Mouse (Mus musculus) heart, embryonic 10.5 days (tissue): ENCODE measurements around the gene Pln. TPM values are rescaled to one million over a fixed set of nuclear protein-coding genes. Genes with fewer than 3 reads are reported as not detected.

Source experiments
- DNase-seq: peaks from one replicate; pipeline ENCODE4 v3.0.0-alpha.2; 2017; ENCODE audit warnings: low spot score
- H3K27ac ChIP-seq: fragments of 300-500 bp; sonication (generic); 2 replicates; pipeline ENCODE4 v1.5.1; 2016; ENCODE audit warnings: mild to moderate bottlenecking
- H3K27me3 ChIP-seq: fragments of 300-500 bp; sonication (generic); 2 replicates; pipeline ENCODE4 v1.6.1; 2016; ENCODE audit warnings: mild to moderate bottlenecking; ENCODE audit not compliant: poor library complexity, insufficient read depth, severe bottlenecking
- H3K36me3 ChIP-seq: fragments of 300-500 bp; sonication (generic); 2 replicates; pipeline ENCODE4 v1.6.1; 2016; ENCODE audit warnings: mild to moderate bottlenecking, moderate library complexity
- H3K4me1 ChIP-seq: fragments of 300-500 bp; sonication (generic); 2 replicates; pipeline ENCODE4 v1.6.1; 2016; ENCODE audit warnings: mild to moderate bottlenecking
- H3K4me3 ChIP-seq: fragments of 300-500 bp; sonication (generic); 2 replicates; pipeline ENCODE4 v1.5.1; 2016; ENCODE audit warnings: mild to moderate bottlenecking, moderate library complexity
- H3K9me3 ChIP-seq: fragments of 300-500 bp; sonication (generic); 2 replicates; pipeline ENCODE4 v1.6.1; 2016; ENCODE audit warnings: mild to moderate bottlenecking, moderate library complexity
- WGBS: fragments of 180-500 bp; shearing (Covaris S2); methylation state at CpG from one replicate; pipeline ENCODE4 v1.1.7; 2016; 5-methylcytosine and 5-hydroxymethylcytosine counted together
- polyA plus RNA-seq: library from polyadenylated mRNA; unstranded; fragments of >200 nt; fragmentation: Nextera tagmentation; extraction: Ambion mirVana; gene quantifications from 2 replicates; pipeline ENCODE4 v1.2.1, GENCODE M21; 2016

The Pln gene
- polyA plus RNA-seq, 1 experiment from 2014 or later: 179 TPM

DNA sequence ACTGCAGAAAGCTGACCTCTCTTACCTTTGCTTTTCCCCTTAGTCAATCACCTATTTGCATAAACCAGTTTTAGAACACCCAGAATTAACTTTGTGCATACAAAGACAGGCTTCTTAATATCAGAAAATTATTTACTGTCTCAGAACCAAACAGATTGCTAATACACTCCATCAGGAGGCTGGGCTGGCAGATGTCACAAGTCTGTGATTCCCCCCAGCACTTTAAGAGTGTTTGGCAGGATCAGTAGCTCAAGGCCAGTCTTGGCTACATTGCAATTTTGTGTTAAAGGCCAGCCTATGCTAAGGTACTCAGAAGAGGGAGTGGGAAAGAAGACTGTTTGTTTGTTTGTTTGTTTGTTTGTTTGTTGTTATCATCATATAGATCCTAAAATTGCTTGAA is 39.6 kb downstream of the Pln start:
- no peaks in the 10 kb centered on the region for H3K27me3 ChIP-seq
- H3K4me3 ChIP-seq: no peak overlapping the region
- peaks cover 6% of the 10 kb centered on the region; the same call in 1 of the 2 replicates for H3K4me1 ChIP-seq
- DNase-seq: no peak
- H3K9me3 ChIP-seq: peaks cover 5% of the 10 kb centered on the region; the same call in 1 of the 2 replicates
- peaks cover 12% of the 10 kb centered on the region; the same call in 1 of the 2 replicates for H3K36me3 ChIP-seq
- H3K27ac ChIP-seq: no peak overlapping the region

DNA sequence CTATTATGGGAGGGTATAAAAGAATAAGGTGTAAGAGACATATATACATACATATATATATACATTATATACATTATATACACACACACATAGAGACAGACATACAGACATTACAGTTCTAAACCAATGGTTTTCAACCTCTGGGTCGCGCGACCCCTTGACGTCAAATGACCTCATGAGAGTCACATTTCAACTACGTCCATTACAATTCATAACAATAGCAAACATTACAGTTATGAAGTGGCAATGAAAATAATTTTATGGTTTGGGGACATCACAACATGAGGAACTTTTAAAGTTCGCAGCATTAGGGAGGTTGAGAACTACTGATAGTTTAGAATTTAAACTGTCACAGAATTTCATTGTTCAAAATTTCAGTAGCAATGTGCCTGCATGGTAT is 40.8 kb downstream of the Pln start:
- Histone ChIP-seq H3K27ac (no peak overlapping the region), H3K4me1 (peaks cover 6% of the 10 kb centered on the region; the same call in 1 of the 2 replicates), H3K9me3 (no peaks in the 10 kb centered on the region), H3K4me3 (peak overlapping the region; percentile 97), H3K36me3 (peaks cover 4% of the 10 kb centered on the region; the same call in 1 of the 2 replicates), H3K27me3 (no peaks in the 10 kb centered on the region)
- WGBS: 78% methylated on average over 6 of the region's 6 CpGs
- DNase-seq: no peak

GRCm38 (mm10) chr10:53378981-53379708 is 41.7 kb downstream of the Pln start:
- peak overlapping the region; percentile 97 for H3K27ac ChIP-seq
- peak overlapping the region; percentile 97 for H3K4me3 ChIP-seq
- no peak for DNase-seq
- H3K4me1 ChIP-seq: peaks cover 6% of the 10 kb centered on the region; the same call in 1 of the 2 replicates
- WGBS: under 1% methylated on average over 56 of the region's 59 CpGs
- no peaks in the 10 kb centered on the region for H3K36me3 ChIP-seq
- H3K9me3 ChIP-seq: no peaks in the 10 kb centered on the region
- no peaks in the 10 kb centered on the region for H3K27me3 ChIP-seq

- Histone ChIP-seq H3K36me3 (no peaks in the 10 kb centered on the region), H3K27me3 (no peaks in the 10 kb centered on the region), H3K4me1 (peaks cover 6% of the 10 kb centered on the region; the same call in 1 of the 2 replicates), H3K4me3 (peak within 1 kb of the TSS; percentile 97), H3K27ac (peak within 1 kb of the TSS; percentile 97), H3K9me3 (no peaks in the 10 kb centered on the region)
- DNase-seq: peak; percentile 93
- WGBS: under 1% methylated on average over 31 of the region's 31 CpGs
Observed at GRCm38 (mm10) chr10:53379709-53380106, 42.2 kb downstream of the Pln start, which contains the start of gene Cep85l. Gene Cep85l (minus strand): TSS chr10:53379947.

GRCm38 (mm10) chr10:53382696-53383365 is 45.4 kb downstream of the Pln start:
- Histone ChIP-seq H3K27me3 (no peaks in the 10 kb centered on the region), H3K36me3 (no peaks in the 10 kb centered on the region), H3K4me3 (no peak overlapping the region), H3K9me3 (no peaks in the 10 kb centered on the region), H3K27ac (no peak overlapping the region), H3K4me1 (peaks cover 5% of the 10 kb centered on the region; the same call in 1 of the 2 replicates)
- WGBS: 68% methylated on average over 7 of the region's 7 CpGs
- DNase-seq: no peak

DNA sequence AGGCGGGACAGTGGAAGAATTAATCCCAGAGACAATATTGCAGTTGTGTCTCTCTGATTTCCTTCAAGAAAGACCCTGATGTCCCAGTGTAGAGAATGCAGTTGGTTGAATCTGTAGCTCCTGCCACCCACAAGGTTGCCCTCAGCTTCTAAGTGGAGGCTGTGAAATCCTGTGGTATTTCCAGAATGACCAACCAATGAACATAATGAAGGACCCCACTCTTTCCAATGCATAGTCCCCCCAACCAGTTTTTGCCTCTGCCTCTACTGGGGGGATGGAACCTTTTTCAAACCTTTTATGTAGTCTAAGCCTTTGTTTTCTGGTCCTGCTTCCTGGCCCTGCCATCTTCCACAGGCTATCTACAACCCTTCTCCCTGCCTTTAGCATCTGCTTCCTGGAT is 47.4 kb downstream of the Pln start:
- Histone ChIP-seq H3K9me3 (no peaks in the 10 kb centered on the region), H3K27ac (no peak overlapping the region), H3K36me3 (no peaks in the 10 kb centered on the region), H3K4me1 (peaks cover 3% of the 10 kb centered on the region; the same call in 1 of the 2 replicates), H3K27me3 (no peaks in the 10 kb centered on the region), H3K4me3 (no peak overlapping the region)
- WGBS: 96% methylated on average over 1 of the region's 1 CpGs
- DNase-seq: no peak

DNA sequence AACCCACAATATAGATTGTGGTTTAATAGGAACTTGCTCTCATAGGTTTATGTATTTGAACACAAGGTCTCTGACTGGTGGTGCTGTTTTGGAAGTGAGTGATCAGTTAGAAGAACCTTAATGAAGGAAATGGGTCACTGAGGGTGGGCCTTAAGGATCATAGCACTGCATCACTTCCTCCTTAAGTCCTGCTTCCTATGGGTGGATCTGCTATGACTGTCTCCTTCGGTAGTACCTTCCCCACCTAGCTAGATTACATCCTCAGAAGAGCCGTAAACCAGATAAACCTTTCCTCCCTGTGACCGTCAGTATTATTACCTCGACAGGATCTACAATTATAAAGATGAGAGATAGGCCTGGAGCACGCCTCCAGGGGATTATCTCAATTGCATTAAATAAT is 48.0 kb downstream of the Pln start:
- no peak overlapping the region for H3K4me3 ChIP-seq
- no peaks in the 10 kb centered on the region for H3K4me1 ChIP-seq
- no peak for DNase-seq
- no peaks in the 10 kb centered on the region for H3K9me3 ChIP-seq
- 72% methylated on average over 5 of the region's 5 CpGs for WGBS
- no peak overlapping the region for H3K27ac ChIP-seq
- no peaks in the 10 kb centered on the region for H3K27me3 ChIP-seq
- H3K36me3 ChIP-seq: no peaks in the 10 kb centered on the region

DNA sequence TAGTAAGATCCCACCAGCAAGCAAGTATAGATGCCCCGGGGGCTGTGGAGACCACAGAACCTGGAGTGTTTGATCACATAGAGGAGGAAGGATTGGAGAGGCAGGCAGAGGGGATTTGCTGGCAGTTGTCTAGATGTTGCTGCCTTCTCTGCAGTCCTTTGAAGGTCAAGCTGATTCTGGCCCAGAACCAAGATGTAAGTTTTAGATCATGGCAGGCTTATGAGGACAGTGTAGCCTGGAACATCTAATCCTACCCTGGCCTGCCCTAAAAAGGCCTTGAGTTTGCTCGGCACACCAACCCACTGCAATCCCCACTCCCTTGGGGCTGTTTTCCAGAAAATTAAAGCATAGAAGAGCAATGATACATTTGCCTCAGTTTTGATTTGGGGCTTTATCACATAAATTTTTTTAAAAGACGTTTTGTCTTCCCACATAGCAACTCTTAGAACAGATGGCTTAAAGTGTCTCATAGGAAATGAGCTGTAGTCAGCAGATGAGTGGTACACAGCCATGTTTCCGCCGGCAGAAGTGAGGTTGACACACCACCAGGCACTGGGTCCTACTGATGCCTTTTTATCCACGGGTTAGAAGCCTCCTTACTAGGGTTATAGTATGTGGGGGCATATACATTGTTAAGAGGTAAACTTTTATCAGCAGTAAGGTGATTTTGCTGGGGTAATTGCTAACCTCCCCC is 50.9 kb downstream of the Pln start:
- WGBS: 71% methylated on average over 6 of the region's 6 CpGs
- H3K9me3 ChIP-seq: no peaks in the 10 kb centered on the region
- no peak for DNase-seq
- no peak overlapping the region for H3K27ac ChIP-seq
- no peak overlapping the region for H3K4me3 ChIP-seq
- H3K4me1 ChIP-seq: peaks cover 2% of the 10 kb centered on the region; the same call in 1 of the 2 replicates
- no peaks in the 10 kb centered on the region for H3K27me3 ChIP-seq
- no peaks in the 10 kb centered on the region for H3K36me3 ChIP-seq

DNA sequence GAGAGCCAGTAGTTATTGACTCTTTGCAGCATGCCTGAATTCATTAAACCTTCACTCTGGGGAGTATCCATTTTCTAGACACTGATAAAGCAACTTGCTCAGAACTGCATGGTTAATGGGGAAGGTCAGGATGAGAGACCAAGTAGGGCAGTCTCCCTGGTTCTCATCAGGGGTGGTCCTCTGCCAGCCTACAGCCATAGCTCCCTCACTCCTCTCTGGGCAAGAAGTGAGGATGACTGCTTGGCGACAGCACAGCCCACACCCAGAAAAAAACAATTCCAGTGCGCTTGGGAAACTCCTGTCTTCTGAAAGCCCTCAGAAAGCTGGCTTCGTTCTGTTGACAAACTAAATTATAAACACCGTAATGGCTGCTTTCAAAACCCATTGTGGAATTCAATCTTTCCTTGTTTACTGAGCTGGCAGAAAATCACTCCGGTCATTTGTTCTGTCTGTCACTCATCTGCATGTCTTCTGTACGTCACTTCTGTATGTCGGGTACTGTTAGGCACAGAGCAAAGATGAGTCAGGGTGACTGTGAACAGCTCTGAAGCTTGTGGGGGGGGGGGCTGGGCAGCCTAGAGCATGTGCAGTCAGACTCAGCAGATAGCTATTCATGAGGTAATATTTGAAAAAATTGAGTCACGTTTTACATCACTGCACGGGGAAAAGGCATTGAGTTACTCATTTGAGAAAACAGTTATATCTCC is 57.6 kb downstream of the Pln start:
- 68% methylated on average over 9 of the region's 9 CpGs for WGBS
- Histone ChIP-seq H3K27me3 (no peaks in the 10 kb centered on the region), H3K36me3 (no peaks in the 10 kb centered on the region), H3K4me1 (peaks cover 14% of the 10 kb centered on the region), H3K4me3 (no peak overlapping the region), H3K9me3 (no peaks in the 10 kb centered on the region), H3K27ac (no peak overlapping the region)
- DNase-seq: no peak

Other genes starting within 250 kb of the Pln start
- 3.1 and 4.4 TPM in 2 replicates for gene Cep85l, start 42.3 kb downstream of the Pln start, polyA plus RNA-seq